In the genomic region with DNA sequence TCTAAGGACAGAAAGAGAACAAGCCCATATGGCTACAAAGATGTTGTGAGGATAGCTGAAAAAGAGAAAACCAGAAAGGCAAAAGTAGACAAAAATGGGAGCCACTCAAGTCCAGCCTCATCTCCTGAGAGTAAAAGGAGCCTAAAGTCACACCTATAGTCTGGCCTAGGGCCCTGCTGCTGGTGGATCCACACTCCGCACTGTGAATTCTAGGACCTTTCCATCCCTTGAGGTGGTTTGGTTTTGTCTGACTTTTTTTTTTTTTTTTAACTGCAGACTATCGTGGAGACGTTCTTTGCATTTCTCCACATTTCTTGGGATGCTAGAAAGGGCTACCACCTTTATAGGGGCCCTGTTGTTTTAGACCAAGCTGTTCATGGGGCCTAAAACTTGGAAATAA, we compare ENCODE assay signal across 30 mouse cellular contexts.
"Had no signal": no experiment of that assay in that cellular context is flagged by ENCODE, and none has a peak within 500 bp of the region (broad histone marks: within the 10 kb centered on the region; RNA-seq: fewer than 3 reads in every experiment).

No protein-coding gene starts in this region.

- ATAC-seq: liver, embryonic 12.5 days; liver, postnatal 0 days; lung, postnatal 0 days; midbrain, embryonic 13.5 days; midbrain, embryonic 15.5 days; midbrain, embryonic 16.5 days had no signal

- DNase-seq: left cerebral cortex, postnatal 4 days; liver; liver, embryonic 13.5 days; liver, postnatal 0 days; lung, adult 18-20 months; lung, adult 2 months; lung, embryonic 14.5 days; lung, postnatal 10 days; lung, postnatal 14 days; lung, postnatal 36 days; lung, postnatal 4 days had no signal

- H3K4me3 ChIP-seq: left cerebral cortex, adult 2 months; limb, embryonic 12.5 days; limb, embryonic 13.5 days; limb, embryonic 15.5 days; liver, embryonic 12.5 days; liver, embryonic 13.5 days; liver, embryonic 15.5 days; lung, embryonic 15.5 days; megakaryocyte, embryonic 14.5 days; midbrain, embryonic 10.5 days; midbrain, embryonic 12.5 days; midbrain, embryonic 13.5 days; midbrain, embryonic 15.5 days; myocyte; neural tube, embryonic 12.5 days had no signal

- H3K27ac ChIP-seq: left cerebral cortex, adult 2 months; limb, embryonic 12.5 days; limb, embryonic 13.5 days; limb, embryonic 15.5 days; liver, embryonic 12.5 days; liver, embryonic 13.5 days; liver, embryonic 14.5 days; liver, embryonic 15.5 days; lung, embryonic 15.5 days; macrophage; midbrain, embryonic 10.5 days; midbrain, embryonic 12.5 days; midbrain, embryonic 13.5 days; midbrain, embryonic 15.5 days; neural tube, embryonic 12.5 days had no signal

- H3K4me1 ChIP-seq: limb, embryonic 12.5 days; limb, embryonic 13.5 days; limb, embryonic 15.5 days; liver, embryonic 12.5 days; liver, embryonic 13.5 days; liver, embryonic 15.5 days; lung, embryonic 15.5 days; megakaryocyte, embryonic 14.5 days; midbrain, embryonic 10.5 days; midbrain, embryonic 12.5 days; midbrain, embryonic 13.5 days; midbrain, embryonic 15.5 days; neural tube, embryonic 12.5 days had no signal

- H3K9ac ChIP-seq: limb, embryonic 12.5 days; limb, embryonic 13.5 days; limb, embryonic 15.5 days; liver, embryonic 12.5 days; liver, embryonic 13.5 days; liver, embryonic 14.5 days; liver, embryonic 15.5 days; liver, postnatal 0 days; lung, embryonic 14.5 days; lung, embryonic 15.5 days; midbrain, embryonic 12.5 days; midbrain, embryonic 13.5 days; midbrain, embryonic 15.5 days; neural tube, embryonic 12.5 days had no signal

- H3K9me3 ChIP-seq: limb, embryonic 13.5 days; limb, embryonic 15.5 days; liver, embryonic 12.5 days; liver, embryonic 13.5 days; liver, embryonic 15.5 days; lung, embryonic 15.5 days; midbrain, embryonic 10.5 days; midbrain, embryonic 12.5 days; midbrain, embryonic 13.5 days; midbrain, embryonic 15.5 days; neural tube, embryonic 12.5 days had no signal

- H3K27me3 ChIP-seq: limb, embryonic 12.5 days; limb, embryonic 13.5 days; limb, embryonic 15.5 days; liver, embryonic 12.5 days; liver, embryonic 13.5 days; liver, embryonic 15.5 days; lung, embryonic 15.5 days; megakaryocyte, embryonic 14.5 days; midbrain, embryonic 12.5 days; midbrain, embryonic 13.5 days; midbrain, embryonic 15.5 days; neural tube, embryonic 12.5 days had no signal

- H3K4me2 ChIP-seq: limb, embryonic 12.5 days; limb, embryonic 13.5 days; limb, embryonic 15.5 days; liver, embryonic 11.5 days; liver, embryonic 12.5 days; liver, embryonic 13.5 days; liver, embryonic 15.5 days; lung, embryonic 14.5 days; lung, embryonic 15.5 days; midbrain, embryonic 12.5 days; midbrain, embryonic 13.5 days; midbrain, embryonic 15.5 days; neural tube, embryonic 12.5 days had no signal
